Mouse (Mus musculus): ENCODE results near the gene Isy1. TPM values are rescaled to one million over a fixed set of nuclear protein-coding genes. Genes with fewer than 3 reads are reported as not detected.

The Isy1 gene
- polyA plus RNA-seq (2015; fragmentation: Nextera tagmentation; extraction: Ambion mirVana) = 41.3 and 49.3 TPM in 2 replicates

DNA sequence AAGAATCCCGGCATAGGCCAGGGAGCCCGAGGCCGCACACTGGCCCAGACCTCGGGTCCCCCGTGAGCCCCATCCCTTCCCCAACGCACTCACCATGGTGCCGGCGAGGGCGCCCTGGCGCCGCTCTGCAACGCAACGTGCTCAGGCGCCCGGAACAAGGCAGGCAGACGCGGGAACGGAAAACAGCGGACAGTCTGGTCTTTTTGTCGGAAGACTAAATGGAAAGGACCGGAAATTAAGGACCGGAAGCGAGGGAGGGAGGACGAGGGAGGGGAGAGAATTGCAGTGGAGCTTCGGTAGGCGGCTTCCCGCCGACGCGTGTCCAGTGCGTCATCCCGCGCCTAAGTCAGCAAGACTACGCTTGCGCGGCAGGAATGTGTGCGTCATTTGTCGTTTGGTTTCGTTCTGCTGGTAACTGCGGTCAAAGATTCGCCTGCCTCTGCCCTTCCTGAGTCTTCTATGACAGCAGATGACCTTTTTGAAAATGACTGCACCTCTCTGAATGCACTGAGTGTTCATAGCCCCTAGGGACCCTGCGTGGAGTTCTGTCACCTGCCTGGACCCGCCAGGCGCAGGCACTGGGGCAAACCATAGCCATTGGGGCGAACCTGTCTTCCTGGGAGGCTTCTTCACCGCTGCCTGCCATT, at the start of gene Isy1:
Gene Isy1 (minus strand): TSS at position 248 of the 647 bp plus-strand sequence.
- ATAC-seq (ENCODE audit: low FRiP score, low TSS enrichment) = peak; percentile 97
- under 1% methylated on average over 46 of the region's 46 CpGs for WGBS
- Histone ChIP-seq H3K9me3 (ENCODE audit: low read length) (no peaks in the 10 kb centered on the region), H3K27me3 (ENCODE audit: insufficient read depth, low read length) (no peaks in the 10 kb centered on the region), H3K4me3 (ENCODE audit: low read length) (peak within 1 kb of the TSS; percentile 94), H3K27ac (ENCODE audit: low read length) (peak within 1 kb of the TSS; percentile 98), H3K9ac (replicated peaks; ENCODE audit: low read length) (peak within 1 kb of the TSS; percentile 95), H3K36me3 (ENCODE audit: insufficient read depth, low read length) (peaks cover 23% of the 10 kb centered on the region), H3K4me1 (ENCODE audit: insufficient read depth, low read length) (peaks cover 12% of the 10 kb centered on the region), H3K4me2 (replicated peaks; ENCODE audit: low read depth, low read length) (peak within 1 kb of the TSS; percentile 95)

DNA sequence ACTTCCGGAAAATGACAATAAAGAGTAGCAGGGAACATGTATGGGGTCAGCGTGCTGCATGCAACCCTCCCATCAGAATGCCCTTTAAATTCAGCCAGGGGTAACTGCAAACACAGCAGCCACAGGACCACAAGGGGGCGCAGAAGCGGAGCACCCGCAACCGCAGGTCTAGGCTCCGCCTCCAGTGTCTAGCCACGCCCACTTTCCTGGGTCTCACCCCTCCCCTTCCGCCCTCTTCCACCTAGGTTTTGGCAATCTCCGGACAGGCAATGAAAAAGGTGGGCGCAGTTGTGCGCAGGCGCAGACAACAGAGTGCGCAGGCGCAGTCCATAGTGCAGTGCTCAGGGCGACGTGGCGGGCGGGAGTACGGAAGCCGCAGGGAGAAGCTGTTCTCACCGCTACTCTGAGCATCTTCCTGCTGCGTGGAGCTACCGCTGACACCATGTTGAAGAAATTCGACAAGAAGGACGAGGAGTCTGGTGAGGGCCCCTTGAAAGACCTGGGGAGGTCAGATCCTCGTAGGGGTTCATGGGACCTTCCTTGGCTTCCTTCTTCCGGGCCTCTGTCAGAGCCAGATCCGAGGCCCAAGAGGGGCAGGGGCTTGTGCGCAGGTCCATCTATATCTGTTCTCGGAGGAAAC, 49.1 kb upstream of the Isy1 start, which contains the start of gene Copg1:
Gene Copg1 (plus strand): TSS at position 221 of the 640 bp plus-strand sequence.
- Histone ChIP-seq H3K36me3 (ENCODE audit: insufficient read depth, low read length) (peaks cover 34% of the 10 kb centered on the region), H3K4me3 (ENCODE audit: low read length) (peak within 1 kb of the TSS; percentile 97), H3K9ac (replicated peaks; ENCODE audit: low read length) (peak within 1 kb of the TSS; percentile 94), H3K27me3 (ENCODE audit: insufficient read depth, low read length) (no peaks in the 10 kb centered on the region), H3K27ac (ENCODE audit: low read length) (peak within 1 kb of the TSS; percentile 82), H3K4me2 (replicated peaks; ENCODE audit: low read depth, low read length) (peak within 1 kb of the TSS; percentile 85), H3K9me3 (ENCODE audit: low read length) (no peaks in the 10 kb centered on the region), H3K4me1 (ENCODE audit: insufficient read depth, low read length) (peaks cover 9% of the 10 kb centered on the region; the same call in 1 of the 2 replicates)
- under 1% methylated on average over 31 of the region's 31 CpGs for WGBS
- peak; percentile 98 for ATAC-seq (ENCODE audit: low FRiP score, low TSS enrichment)

DNA sequence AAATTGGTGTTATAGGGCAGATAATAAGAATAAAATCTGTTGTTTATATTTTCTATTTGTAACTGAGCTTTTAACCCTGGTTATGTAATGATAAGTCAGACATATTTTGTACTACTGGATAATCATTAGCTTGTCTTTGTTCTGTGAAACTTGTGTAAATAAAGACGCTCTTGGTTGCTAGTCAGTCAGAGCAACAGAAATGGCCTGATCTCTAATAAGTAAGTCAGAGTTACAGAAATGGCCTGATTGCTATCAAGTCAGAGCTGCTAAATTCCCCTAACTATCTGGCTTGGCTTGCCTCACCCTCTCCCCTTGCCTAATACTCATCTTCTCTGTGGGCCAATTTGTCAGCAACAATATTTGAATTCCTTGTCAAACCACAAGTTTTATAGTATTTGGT, 48.1 kb upstream of the Isy1 start:
- Histone ChIP-seq H3K27me3 (ENCODE audit: insufficient read depth, low read length) (no peaks in the 10 kb centered on the region), H3K9me3 (ENCODE audit: low read length) (no peaks in the 10 kb centered on the region), H3K27ac (ENCODE audit: low read length) (no peak overlapping the region), H3K9ac (replicated peaks; ENCODE audit: low read length) (no peak overlapping the region), H3K4me2 (replicated peaks; ENCODE audit: low read depth, low read length) (no peak overlapping the region), H3K4me1 (ENCODE audit: insufficient read depth, low read length) (peaks cover 9% of the 10 kb centered on the region; the same call in 1 of the 2 replicates), H3K4me3 (ENCODE audit: low read length) (no peak overlapping the region), H3K36me3 (ENCODE audit: insufficient read depth, low read length) (peaks cover 24% of the 10 kb centered on the region)
- WGBS = 86% methylated on average over 1 of the region's 1 CpGs
- ATAC-seq (ENCODE audit: low FRiP score, low TSS enrichment) = no peak

DNA sequence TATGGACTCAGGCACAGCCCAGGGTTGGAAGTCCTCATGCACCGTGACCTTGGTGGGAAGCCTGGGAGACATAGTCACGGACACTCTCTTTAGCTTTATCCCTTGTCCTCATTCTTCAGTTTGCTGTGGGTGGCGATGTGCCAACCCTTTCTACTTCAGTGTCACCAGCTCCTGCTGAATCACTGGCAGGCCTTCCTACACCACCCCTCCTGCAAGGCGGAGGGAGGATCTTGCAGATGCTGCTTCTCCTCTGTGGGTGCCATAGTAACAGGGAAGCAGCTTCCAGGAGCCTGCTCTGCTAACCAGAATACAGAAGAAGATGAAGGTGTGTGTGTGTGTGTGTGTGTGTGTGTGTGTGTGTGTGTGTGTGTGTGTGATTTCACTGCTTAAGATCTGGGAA, 44.2 kb upstream of the Isy1 start:
- H3K27ac ChIP-seq (ENCODE audit: low read length) = no peak overlapping the region
- H3K4me2 ChIP-seq (replicated peaks; ENCODE audit: low read depth, low read length) = no peak overlapping the region
- no peaks in the 10 kb centered on the region for H3K4me1 ChIP-seq (ENCODE audit: insufficient read depth, low read length)
- WGBS = 65% methylated on average over 4 of the region's 4 CpGs
- ATAC-seq (ENCODE audit: low FRiP score, low TSS enrichment) = no peak
- H3K4me3 ChIP-seq (ENCODE audit: low read length) = no peak overlapping the region
- H3K27me3 ChIP-seq (ENCODE audit: insufficient read depth, low read length) = no peaks in the 10 kb centered on the region
- H3K36me3 ChIP-seq (ENCODE audit: insufficient read depth, low read length) = no peaks in the 10 kb centered on the region
- no peaks in the 10 kb centered on the region for H3K9me3 ChIP-seq (ENCODE audit: low read length)
- H3K9ac ChIP-seq (replicated peaks; ENCODE audit: low read length) = no peak overlapping the region

DNA sequence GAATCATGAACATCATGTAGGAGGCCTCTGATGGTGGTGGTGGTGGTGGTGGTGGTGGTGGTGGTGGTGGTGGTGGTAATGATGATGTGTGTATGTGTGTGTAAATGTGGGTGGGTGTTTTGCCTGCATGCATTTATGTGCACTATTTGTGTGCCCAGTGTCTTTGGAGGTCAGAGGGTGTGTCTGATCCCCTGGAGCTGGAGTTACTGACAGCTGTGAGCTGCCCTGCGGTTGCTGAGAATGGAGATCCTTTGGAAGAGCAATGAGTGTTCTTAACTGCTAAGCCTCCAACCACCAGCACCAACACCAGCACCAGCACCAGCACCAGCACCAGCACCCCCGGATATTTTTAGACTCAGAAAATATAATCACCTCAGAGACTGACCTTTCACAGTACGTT, 43.6 kb upstream of the Isy1 start:
- Histone ChIP-seq H3K9me3 (ENCODE audit: low read length) (no peaks in the 10 kb centered on the region), H3K4me2 (replicated peaks; ENCODE audit: low read depth, low read length) (no peak overlapping the region)
- no peak for ATAC-seq (ENCODE audit: low FRiP score, low TSS enrichment)

DNA sequence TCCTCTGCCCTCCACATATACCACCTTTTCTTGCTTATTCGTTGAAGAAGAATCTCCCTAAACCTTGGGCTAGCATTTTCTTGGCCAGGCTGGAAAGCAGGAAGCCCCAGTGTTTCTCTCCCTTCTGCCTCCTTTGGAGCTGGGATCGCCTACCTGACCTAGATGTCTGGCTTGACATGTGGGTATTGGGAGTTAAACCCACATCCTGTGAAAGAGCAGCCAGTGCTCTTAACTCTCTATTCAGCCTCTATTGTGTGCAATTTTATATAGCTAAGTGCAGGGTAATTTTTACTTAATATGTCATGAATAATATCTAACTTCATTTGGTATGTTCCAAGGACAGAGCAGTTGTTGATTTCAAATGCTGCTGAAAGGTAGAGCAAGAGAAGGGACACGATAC, 41.0 kb upstream of the Isy1 start:
- no peak for ATAC-seq (ENCODE audit: low FRiP score, low TSS enrichment)
- no peak overlapping the region for H3K4me3 ChIP-seq (ENCODE audit: low read length)
- 79% methylated on average over 3 of the region's 3 CpGs for WGBS
- no peaks in the 10 kb centered on the region for H3K4me1 ChIP-seq (ENCODE audit: insufficient read depth, low read length)
- H3K9ac ChIP-seq (replicated peaks; ENCODE audit: low read length) = no peak overlapping the region
- no peak overlapping the region for H3K4me2 ChIP-seq (replicated peaks; ENCODE audit: low read depth, low read length)
- H3K27ac ChIP-seq (ENCODE audit: low read length) = no peak overlapping the region
- H3K9me3 ChIP-seq (ENCODE audit: low read length) = no peaks in the 10 kb centered on the region
- H3K27me3 ChIP-seq (ENCODE audit: insufficient read depth, low read length) = no peaks in the 10 kb centered on the region
- no peaks in the 10 kb centered on the region for H3K36me3 ChIP-seq (ENCODE audit: insufficient read depth, low read length)

More for the DNA sequence above, 43.6 kb upstream of the Isy1 start:
- H3K27me3 ChIP-seq (ENCODE audit: insufficient read depth, low read length) = no peaks in the 10 kb centered on the region
- WGBS = 76% methylated on average over 3 of the region's 3 CpGs
- no peaks in the 10 kb centered on the region for H3K36me3 ChIP-seq (ENCODE audit: insufficient read depth, low read length)
- H3K27ac ChIP-seq (ENCODE audit: low read length) = no peak overlapping the region
- no peak overlapping the region for H3K4me3 ChIP-seq (ENCODE audit: low read length)
- H3K9ac ChIP-seq (replicated peaks; ENCODE audit: low read length) = no peak overlapping the region
- no peaks in the 10 kb centered on the region for H3K4me1 ChIP-seq (ENCODE audit: insufficient read depth, low read length)

DNA sequence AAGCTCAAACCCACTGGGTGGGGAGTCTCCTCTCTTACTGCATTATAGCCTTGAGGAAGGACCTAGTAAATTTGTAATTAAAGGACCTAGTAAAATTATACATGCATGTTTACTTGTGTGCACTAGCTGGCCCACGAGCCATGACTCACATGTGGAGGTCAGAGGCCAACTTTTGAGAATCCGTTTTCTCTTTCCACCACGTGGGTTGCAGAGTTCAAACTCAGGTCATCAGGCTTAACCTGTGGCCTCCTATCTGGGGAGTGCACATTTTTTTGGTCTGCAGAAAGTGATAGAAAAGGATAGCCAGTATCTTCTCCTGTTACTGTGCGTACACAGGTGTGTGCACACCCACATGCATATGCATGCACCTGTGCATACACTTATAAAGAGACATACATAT, 40.4 kb upstream of the Isy1 start:
- no peaks in the 10 kb centered on the region for H3K36me3 ChIP-seq (ENCODE audit: insufficient read depth, low read length)
- no peak overlapping the region for H3K4me3 ChIP-seq (ENCODE audit: low read length)
- H3K4me1 ChIP-seq (ENCODE audit: insufficient read depth, low read length) = no peaks in the 10 kb centered on the region
- H3K9ac ChIP-seq (replicated peaks; ENCODE audit: low read length) = no peak overlapping the region
- H3K4me2 ChIP-seq (replicated peaks; ENCODE audit: low read depth, low read length) = no peak overlapping the region
- ATAC-seq (ENCODE audit: low FRiP score, low TSS enrichment) = no peak
- no peak overlapping the region for H3K27ac ChIP-seq (ENCODE audit: low read length)
- WGBS = 28% methylated on average over 4 of the region's 4 CpGs
- no peaks in the 10 kb centered on the region for H3K27me3 ChIP-seq (ENCODE audit: insufficient read depth, low read length)
- H3K9me3 ChIP-seq (ENCODE audit: low read length) = no peaks in the 10 kb centered on the region

DNA sequence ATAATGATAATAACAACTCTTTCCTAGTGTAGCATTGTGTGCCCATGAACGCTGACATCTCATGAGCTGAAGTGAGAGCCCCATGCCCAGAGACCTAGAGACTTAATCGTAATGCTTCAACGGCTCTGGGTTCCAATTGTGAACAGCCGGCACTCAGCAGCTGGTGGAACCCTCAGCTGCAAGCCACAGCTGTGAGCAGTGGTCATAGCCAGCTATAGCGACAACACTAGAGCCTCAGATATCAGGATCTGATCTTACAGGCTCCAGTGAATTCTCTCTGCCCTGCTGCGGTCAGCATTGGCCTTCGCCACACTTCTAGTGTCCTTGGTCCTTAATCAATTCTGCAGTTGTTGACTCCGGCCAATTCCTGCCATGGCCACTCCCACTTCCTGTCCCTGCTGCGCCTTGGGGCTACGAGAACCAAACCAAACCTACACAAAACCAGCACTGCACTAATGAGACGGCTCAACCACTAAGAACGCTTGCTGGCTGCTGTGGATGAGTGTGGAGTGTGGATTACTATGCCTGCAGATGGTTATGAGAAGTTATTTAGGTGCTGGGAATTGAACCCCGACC, 37.6 kb upstream of the Isy1 start:
- no peaks in the 10 kb centered on the region for H3K9me3 ChIP-seq (ENCODE audit: low read length)
- no peak overlapping the region for H3K4me2 ChIP-seq (replicated peaks; ENCODE audit: low read depth, low read length)
- no peak overlapping the region for H3K9ac ChIP-seq (replicated peaks; ENCODE audit: low read length)
- no peak overlapping the region for H3K4me3 ChIP-seq (ENCODE audit: low read length)
- H3K27me3 ChIP-seq (ENCODE audit: insufficient read depth, low read length) = no peaks in the 10 kb centered on the region
- no peaks in the 10 kb centered on the region for H3K36me3 ChIP-seq (ENCODE audit: insufficient read depth, low read length)
- WGBS = 65% methylated on average over 13 of the region's 13 CpGs
- H3K27ac ChIP-seq (ENCODE audit: low read length) = no peak overlapping the region
- no peaks in the 10 kb centered on the region for H3K4me1 ChIP-seq (ENCODE audit: insufficient read depth, low read length)
- ATAC-seq (ENCODE audit: low FRiP score, low TSS enrichment) = peak; percentile 42; the same call in 1 of the 2 replicates

DNA sequence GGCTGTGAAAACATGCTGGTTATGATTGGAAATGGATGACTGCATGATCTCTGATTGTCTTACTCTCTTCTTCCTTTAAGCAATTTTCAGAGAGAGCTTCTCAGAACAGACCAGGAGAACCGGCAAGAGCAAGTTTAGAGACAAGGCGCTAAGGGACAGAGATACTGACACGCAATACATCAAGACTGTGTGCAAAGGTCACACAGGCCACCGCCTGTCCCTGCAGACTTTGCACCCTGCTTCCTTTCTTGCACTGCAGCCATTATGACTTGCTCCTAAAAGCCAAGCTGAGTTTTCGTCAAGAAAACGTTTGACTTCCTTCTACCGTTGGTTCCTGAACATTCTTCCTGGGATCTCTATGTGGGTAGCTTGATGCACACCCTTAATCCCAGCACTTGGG, 37.0 kb upstream of the Isy1 start:
- ATAC-seq (ENCODE audit: low FRiP score, low TSS enrichment) = no peak
- H3K4me3 ChIP-seq (ENCODE audit: low read length) = no peak overlapping the region
- no peak overlapping the region for H3K9ac ChIP-seq (replicated peaks; ENCODE audit: low read length)
- no peaks in the 10 kb centered on the region for H3K36me3 ChIP-seq (ENCODE audit: insufficient read depth, low read length)
- no peak overlapping the region for H3K27ac ChIP-seq (ENCODE audit: low read length)
- H3K9me3 ChIP-seq (ENCODE audit: low read length) = no peaks in the 10 kb centered on the region
- H3K27me3 ChIP-seq (ENCODE audit: insufficient read depth, low read length) = no peaks in the 10 kb centered on the region
- WGBS = 77% methylated on average over 7 of the region's 7 CpGs
- H3K4me2 ChIP-seq (replicated peaks; ENCODE audit: low read depth, low read length) = no peak overlapping the region
- no peaks in the 10 kb centered on the region for H3K4me1 ChIP-seq (ENCODE audit: insufficient read depth, low read length)

DNA sequence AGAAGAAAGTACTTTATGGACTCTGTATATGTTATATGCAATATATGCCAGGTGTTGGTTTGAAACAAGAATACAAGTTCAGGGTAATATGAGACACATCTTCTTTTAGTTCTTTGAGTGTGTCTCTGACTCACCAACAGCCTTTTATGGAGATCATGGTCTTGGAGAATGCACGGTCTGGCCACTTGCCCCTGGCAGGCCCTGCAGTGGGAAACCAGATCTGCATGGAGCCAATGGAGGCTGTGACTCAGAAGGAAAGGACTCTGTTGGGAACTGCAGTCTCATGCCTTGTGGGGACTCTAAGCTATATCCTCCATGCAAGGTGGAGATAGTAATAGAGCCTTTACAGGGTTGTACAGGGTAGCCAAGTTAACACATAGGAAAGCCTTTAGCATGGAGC, 36.5 kb upstream of the Isy1 start:
- ATAC-seq (ENCODE audit: low FRiP score, low TSS enrichment) = no peak
- Histone ChIP-seq H3K9me3 (ENCODE audit: low read length) (no peaks in the 10 kb centered on the region), H3K9ac (replicated peaks; ENCODE audit: low read length) (no peak overlapping the region), H3K4me1 (ENCODE audit: insufficient read depth, low read length) (no peaks in the 10 kb centered on the region), H3K4me3 (ENCODE audit: low read length) (no peak overlapping the region), H3K27ac (ENCODE audit: low read length) (no peak overlapping the region), H3K4me2 (replicated peaks; ENCODE audit: low read depth, low read length) (no peak overlapping the region), H3K36me3 (ENCODE audit: insufficient read depth, low read length) (no peaks in the 10 kb centered on the region), H3K27me3 (ENCODE audit: insufficient read depth, low read length) (no peaks in the 10 kb centered on the region)
- 75% methylated on average over 1 of the region's 1 CpGs for WGBS

Data from kidney, embryonic 16.5 days (tissue).